Mouse (Mus musculus): ENCODE results near the gene Fam81b. TPM values are rescaled to one million over a fixed set of nuclear protein-coding genes. Genes with fewer than 3 reads are reported as not detected.
"Not testable (repeated sequence)": the region's sequence is repeated elsewhere in the genome, so short reads cannot be mapped to it uniquely, and the experiment has no call there.

Gene Fam81b
- polyA plus RNA-seq (2012; rRNA removed), result 0.05 and 0.13 TPM in 2 replicates

DNA sequence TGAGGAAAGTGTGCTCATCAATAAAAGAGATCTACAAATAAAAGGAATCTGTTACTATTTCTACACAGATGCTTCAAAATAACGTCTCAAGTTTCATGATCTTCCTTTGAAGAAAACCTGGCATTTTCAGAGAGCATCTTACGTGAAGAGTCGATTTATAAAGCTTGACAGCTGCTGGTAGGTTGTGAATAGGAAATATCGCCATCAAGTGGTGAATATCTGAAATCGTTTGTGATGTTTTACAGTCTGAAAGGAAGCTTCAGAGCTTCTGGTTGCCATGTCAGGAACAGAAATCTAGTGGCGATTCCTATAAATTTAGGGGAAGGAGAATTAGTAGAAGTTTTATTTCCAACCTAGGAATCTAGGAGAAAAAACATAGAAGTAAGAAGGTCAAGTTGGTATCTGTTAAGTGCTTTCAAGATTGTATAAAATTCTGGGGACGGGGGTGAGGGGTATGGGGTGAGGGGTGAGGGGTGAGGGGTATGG, at the start of gene Fam81b:
TSS of gene Fam81b (minus strand) at position 436 of the 486 bp plus-strand sequence.
- no peak for DNase-seq (ENCODE audit: low read depth)

DNA sequence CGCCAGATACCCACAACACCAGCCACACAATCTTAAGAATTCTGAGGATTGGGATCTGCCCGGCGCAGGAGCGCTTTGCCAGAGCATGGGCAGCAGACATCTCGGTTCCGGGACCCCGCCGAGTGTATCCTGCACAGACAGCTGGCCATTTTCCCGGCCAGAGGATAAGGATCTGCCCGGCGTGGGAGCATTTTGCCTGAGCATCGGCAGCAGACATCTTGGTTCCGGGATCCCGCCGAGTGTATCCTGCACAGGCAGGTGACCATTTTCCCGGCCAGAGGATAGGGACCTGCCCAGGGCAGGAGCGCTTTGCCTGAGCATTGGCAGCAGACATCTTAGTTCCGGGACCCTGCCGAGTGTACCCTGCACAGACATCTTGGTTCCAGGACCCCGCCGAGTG, 41.1 kb upstream of the Fam81b start:
- DNase-seq (ENCODE audit: low read depth), result not testable (repeated sequence)

DNA sequence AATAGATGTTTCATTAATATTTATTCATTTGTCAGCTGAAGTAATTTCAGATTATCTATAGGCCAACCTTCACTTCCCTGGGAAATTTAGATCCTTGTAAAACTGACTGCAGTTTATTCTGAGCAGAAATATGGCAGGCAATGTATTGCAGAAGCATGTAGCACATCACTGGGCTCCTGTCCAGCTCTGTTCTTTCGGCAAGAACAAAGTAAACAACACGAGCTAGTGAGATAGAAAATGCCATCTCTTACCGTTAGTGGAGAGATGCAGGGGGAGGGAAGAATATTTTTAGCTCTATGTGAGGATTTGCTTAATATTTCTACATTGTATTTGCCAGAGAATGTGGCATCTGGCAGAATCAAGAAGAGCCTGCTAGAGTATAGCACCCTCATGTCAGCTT, 13.8 kb upstream of the Fam81b start:
- no peak for DNase-seq (ENCODE audit: low read depth)

DNA sequence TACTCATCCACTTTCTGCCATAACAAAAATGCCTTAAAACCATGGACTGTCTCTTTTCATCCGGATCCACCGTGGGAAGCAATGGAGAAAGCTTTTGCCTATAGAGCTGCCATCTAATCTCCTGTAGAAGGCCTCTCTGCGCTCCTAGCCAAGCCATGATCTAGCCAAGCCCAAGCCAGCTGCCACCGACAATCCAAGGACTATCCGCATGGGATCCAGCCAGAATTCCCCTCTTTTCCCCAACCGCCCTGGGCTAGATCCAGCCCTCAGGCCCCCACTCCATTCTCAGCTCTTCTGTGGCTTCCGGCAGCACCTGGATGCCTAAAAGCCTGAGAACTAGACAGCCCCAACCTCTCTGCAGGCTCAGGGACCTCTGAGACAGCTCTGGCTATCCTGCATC, 6.7 kb upstream of the Fam81b start:
- no peak for DNase-seq (ENCODE audit: low read depth)

DNA sequence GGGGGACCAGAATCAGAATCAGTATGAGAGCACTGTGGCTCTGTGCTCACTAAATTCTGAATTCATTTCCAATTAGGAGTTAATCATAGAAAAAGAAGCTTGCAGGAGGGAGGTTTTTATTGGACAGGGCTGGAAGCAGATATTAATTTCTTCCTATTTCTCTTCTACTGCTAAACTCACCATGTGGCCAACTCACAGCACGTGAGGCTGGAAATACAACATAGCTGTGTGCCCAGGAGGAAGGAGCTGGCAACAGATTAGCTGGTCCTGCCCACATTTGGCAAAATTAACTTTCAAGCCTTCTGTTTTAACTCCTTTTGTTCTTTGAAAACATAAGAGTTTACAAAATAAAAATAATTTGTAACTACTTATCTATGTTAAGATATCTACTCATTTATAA, 3.9 kb upstream of the Fam81b start:
- no peak for DNase-seq (ENCODE audit: low read depth)

DNA sequence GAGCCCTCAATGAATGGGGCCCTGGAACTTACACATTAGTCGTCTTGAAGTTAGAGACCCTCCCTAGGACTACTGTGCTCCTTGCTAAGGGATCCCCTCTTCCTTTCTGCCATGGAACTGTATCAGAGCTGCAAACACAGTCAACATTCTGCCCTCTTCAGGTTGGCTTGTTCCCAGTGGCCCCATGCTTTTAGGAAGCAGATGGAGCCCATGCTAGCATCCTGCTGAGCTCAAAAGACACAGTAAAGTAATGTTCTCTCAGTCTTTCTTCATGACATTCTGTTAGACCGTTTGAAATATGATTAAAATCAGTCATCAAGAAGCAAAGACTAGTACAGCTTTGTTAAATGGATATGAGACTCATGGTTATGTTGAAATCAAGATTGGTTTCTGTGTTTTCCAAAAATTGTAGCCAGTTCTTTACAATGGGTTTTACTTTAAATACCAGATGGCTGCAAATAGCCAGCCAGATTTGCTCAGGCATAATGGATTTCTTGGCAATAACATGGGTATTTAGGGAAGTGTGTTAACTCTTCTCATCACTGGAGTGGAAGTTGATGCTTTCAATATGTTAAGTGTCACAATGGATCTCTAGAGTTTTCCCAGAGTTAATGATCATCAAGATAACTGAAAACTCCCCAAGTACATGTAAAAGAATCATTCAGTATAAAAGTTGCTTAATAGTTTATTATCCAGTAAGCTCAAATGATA, 938 bp upstream of the Fam81b start:
- no peak for DNase-seq (ENCODE audit: low read depth)

DNA sequence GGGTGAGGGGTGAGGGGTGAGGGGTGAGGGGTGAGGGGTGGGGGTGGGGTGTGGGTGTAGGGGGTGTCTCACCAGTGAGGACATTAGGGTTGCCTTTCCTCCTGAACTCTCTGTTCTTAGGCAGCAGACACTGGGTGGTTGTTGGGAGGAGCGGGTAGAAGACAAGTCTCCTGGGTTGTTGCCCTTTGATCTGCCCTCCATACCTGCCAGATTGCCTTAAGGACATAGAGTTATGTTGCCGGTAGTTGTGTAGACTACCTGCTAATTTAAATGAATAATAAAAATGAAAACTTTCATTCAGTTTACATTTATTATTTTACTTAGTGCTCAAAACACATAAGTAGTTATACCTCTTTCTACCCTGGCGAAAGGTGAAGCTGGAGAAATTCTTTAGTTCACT, 369 bp upstream of the Fam81b start:
- no peak for DNase-seq (ENCODE audit: low read depth)

DNA sequence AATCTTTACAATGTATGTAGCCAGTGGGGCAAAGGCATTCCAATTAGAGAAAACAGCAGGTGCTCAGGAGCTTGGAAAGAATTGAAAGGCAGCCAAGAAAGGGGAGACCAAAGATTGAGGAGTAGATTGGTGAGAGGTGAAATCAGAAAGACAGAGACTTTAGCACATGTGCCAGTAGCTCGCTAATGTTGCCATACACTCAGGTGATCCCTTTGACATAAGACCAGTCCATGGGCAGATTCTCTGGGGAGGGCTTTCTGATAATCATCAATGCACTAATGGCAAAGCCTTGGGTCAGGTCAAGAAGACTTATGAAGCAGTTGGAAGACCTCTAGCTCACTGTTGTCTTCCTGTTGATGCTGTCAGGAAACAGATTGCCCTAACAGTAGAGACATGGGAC, 671 bp downstream of the Fam81b start:
- DNase-seq (ENCODE audit: low read depth), result no peak

DNA sequence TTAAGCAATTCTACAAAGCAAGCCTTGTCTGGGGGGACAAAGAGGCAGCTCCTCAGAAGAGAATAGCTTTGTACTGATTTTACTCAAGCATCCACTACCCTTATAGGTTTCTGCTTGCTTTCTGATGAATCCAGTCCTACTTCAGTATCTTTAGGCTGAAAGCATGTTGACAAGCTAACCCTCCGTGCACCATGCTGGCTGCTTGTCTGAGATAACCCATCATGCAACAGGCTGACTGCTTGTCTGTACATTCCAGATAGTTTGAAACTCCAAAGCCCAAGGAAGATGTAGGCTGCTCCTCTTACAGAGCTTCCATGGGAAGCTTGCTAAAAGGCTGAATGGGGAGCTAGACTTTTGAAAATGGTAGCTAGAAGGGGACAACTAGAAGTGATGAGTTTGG, 1.7 kb downstream of the Fam81b start:
- DNase-seq (ENCODE audit: low read depth), result no peak

DNA sequence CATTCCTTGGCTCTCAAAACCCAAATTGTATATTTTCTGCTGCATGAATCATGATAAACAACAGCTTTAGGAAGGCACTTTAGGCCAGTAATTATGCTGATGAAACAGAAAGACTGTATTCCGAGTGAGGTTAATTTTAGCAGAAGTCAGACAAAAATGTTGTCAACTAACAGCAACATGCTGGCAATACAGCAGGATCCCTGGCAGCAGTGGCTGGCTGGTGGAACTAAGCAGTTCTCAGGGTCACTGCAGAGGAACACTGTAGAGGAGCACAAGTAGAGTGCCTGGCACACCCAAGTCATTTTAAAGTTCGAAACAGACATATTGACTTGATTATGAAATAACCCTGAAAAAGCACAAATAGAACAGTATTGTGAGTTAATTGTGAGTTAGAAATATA, 2.8 kb downstream of the Fam81b start:
- no peak for DNase-seq (ENCODE audit: low read depth)

DNA sequence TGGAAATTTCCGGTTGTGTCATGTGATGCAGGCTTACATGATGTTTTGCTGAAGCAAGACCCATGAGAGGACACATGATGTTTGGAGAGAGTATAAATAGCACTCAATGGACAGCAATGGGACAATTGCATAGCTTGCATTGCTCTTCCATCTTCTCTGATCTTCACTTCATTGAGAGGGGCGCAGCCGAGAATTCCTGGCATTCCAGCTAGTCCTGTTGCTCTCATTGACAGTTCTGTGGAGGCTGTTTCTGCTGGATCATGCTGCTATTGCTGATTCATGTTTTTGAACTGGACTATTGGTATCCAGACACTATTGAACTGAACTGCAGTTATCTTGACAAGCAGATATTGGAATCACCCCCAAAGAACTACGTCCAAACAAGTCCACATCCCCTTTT, 12.8 kb downstream of the Fam81b start:
- no peak for DNase-seq (ENCODE audit: low read depth)

DNA sequence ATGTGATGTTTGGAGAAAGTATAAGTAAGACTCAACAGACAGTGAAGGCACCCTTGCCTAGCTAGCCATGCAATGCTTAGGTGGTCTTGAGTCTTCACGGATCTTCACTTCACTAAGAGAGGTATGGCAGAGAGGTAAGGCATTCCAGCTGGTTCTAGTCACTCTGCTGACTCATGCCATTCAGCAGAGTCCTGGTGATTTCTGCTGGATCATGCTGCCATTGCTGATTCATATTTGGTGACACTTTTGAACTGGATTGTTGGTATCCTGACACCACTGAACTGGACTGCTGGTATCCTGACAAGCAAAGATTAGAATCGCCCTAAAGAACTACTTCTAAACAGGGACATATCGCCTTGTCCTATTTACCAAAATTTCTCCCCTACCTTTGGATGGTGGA, 20.3 kb downstream of the Fam81b start:
- DNase-seq (ENCODE audit: low read depth), result no peak

DNA sequence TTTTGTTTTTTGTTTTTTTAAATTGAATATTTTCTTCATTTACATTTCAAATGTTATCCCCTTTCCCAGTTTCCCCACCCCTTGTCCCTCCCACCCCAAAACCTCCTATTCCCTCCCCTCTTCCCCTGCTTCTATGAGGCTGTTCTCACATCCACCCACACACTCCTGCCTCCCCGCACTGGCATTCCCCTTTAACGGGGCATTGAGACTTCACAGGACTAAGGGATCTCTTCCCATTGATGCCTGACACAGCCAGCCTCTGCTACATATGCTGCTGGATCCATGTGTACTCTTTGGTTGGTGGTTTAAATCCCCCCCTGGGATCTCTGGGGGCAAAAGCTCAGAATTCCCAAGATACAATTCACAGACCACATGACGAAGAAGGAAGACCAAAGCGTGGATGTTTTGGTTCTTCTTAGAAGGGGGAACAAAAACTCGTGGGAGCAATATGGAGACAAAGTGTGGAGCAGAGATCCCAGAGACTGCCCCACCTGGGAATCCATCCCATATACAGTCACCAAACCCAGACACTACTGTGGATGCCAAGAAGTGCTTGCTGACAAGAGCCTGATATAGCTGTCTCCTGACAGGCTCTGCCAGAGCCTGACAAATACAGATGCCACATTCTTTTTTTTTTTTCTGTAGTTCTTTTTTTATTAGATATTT, 40.4 kb downstream of the Fam81b start:
- DNase-seq (ENCODE audit: low read depth), result no peak

DNA sequence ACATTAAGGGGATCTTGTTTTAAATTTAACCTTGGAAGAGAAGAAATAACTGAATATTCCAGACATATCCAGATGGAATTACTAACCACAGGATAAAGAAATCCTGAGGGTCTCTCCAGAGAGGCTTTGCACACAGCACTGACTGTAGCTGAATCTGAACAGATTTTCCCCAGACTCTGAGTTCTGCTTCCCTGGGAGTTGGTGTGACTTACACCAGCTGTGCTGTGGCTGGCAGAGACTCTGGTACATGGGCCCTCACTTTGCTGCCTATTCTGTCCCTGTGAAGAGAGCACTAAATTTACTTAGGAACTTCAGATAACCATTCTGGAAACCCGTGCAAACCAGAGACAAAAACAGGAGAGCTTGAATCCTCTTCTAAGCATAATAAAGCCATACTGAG, 46.1 kb downstream of the Fam81b start:
- DNase-seq (ENCODE audit: low read depth), result no peak

DNA sequence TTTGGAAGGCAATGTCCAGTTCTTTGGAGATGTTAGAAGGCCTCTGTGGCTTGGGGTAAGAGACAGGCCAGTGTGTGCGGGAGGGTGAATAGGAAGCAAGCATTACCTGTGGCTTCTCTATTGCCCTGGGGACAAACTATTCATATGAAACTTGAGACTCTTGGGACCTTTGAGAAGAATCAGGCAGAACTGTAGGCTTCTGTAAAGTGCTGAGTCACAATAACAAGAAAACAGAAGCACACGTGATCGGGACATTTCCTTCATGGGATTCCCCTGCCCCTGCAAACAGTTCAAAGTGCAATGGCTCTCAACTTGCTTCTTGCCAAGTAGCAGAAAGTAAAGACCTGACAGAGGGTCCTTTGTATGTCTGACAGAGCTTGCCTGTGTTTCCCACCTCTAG, 48.5 kb downstream of the Fam81b start:
- no peak for DNase-seq (ENCODE audit: low read depth)

DNA sequence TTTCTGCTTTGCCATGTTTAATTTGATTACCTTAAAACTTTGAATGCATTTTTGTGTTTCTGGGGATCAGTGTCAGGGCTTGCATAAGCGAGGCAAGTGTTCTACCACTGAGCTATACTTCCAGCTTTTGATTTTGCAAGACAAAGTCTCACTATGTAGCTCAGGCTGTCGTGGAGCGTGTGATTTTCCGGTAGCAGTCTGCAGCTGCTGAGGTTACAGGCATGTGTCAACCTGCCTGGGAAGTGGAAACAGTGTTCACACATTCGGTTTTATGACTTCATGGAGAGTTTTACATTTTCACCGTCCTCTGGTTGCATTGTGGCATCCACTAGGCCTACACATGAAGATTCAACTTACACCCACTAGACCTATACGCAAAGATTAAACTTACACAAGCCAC, 54.8 kb downstream of the Fam81b start:
- no peak for DNase-seq (ENCODE audit: low read depth)

DNA sequence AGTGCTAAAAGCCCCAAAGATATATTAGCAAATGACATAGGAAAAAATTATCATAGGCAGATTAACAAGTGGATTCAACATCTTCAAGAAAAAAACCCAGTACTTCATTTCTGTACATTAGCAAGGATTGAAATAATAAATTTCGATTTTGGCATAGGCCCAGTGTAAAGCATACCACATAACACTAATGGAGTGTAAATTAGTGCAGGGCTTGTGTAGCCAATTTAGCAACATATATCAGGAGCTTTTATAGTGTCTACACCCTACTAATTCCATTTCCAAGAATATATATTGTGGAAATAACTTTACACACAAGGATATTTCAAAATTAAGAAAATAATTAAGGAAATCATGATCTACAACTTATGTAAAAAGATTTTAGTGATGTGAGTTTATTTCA, 55.8 kb downstream of the Fam81b start:
- DNase-seq (ENCODE audit: low read depth), result no peak

DNA sequence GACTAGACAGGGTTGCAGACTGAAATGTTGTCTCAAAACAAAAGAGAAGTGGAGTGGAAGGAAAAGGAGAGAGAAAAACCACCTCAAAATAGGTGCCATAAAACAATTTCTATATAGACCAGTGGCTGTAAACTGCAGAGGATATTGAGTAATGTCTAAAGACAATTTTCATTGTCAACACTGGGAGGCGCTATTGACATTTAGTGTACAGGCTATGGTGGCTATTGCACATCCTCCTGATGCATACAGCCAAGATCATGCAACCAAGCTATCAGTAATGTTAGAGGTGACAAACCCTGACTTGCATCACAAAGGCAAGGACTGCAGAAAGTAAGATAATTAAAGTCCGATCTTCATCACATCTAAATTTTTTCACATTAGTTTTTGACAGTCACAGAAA, 89.5 kb downstream of the Fam81b start:
- DNase-seq (ENCODE audit: low read depth), result no peak

DNA sequence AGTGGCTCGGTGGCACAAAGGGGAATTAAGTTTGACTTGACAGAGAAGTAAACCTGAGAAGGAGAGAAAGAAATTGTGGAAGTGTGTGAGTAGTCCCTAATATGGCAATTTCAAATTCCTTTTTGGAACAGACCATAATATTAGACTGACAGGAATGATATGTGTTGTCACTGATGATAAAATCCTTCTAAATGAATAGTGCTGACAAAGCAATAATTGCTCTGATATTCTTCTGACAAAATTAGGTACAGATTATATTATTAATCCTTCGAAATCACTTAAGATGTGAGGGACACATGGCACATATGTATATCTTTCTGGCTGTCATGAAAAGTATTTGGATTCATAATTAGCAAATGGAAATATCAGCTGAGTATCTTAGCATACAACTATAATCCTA, 89.9 kb downstream of the Fam81b start:
- DNase-seq (ENCODE audit: low read depth), result no peak

DNA sequence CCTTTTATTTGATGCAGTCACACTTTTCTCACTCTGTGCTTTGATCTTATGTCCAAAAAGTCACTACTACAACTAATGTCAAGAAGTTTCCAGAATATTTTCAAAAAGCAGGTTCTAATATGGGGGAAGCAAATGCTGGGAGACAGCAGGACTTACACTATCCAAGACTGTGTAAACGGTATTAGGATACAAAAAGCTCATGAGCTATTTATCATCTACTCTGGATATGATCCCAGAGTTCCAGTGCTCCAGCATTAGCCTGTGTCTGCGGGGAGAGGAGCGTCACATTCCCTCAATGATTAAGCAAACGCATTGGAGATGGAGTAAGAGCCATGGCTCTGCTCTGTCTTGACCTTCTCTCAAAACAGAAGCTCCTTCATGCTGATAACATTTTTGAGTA, 104.9 kb downstream of the Fam81b start:
- no peak for DNase-seq (ENCODE audit: low read depth)

DNA sequence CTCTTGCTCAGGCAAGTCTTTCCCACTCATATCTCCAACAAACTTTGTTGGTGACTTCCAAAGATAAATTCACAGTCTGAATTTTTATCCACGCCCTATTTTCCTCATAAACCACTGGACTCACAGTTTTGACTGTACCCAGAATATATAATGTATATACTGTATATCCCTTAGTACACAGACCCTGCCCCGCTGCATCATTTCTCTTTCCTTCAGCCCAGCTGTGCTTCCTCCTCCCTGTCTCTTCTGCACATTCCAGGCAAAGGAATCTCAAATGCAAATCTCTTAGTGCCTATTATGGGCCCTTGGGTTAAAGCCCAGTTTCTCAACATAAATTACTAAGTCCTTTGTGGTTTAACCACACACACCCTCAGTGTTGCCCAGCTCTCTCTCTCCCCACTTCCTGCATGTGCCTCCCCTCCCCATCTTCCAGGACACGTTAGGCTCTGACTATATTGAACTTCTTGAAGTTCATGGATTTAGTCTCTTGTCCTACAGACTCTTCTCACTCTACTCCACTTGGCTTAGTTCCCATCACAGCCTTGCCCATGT, 107.5 kb downstream of the Fam81b start:
- no peak for DNase-seq (ENCODE audit: low read depth)

DNA sequence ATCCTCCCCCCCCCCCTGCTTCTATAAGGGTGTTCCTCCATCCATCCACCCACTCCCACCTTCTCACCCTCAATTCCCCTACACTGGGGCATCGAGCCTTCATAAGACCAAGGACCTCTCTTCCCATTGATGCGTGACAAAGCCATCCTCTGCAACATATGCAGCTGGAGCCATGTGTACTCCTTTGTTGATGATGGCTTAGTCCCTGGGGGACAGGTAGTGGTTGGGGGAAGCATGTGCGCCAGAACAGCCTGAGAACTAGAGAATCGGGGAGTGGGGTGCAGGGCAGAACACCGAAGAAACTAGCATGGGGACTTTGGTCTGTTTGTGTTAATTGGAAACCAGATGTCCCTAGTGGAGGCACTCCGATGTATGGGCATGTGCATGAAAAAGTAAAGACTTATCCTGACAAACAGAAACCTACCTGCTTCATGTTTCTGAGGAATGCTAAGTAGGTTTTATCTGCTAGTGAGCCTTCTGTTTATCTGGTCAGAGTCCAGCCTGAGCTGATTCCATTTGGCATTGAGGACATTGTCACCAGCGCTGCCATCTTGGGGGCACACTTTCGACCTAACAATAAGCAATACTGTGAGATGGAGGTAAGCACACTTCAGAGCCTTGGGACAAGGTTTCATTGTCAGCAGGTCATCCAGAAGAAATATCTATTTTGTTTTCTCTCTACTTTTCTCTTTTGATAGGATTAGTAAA, 109.3 kb downstream of the Fam81b start:
- DNase-seq (ENCODE audit: low read depth), result no peak

DNA sequence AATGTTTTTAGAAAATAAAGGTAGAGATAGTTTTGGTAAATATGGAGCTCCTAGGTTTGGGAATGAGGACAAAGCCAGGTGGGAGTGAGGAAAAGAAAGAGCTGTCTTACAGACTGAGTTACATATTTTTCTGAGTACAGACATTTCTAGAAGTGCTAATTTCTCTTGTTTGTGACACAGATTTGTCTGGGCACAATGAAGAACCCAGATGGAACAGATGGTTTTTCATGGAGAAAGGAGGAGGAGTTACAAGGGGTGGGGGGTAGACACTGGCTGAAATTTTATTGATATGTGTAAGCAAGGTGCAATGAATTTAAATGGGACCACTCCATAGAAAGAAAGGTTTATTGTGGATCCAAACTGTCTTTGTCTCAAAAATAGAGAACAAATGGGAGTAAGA, 109.9 kb downstream of the Fam81b start:
- no peak for DNase-seq (ENCODE audit: low read depth)
